Mouse (Mus musculus) layer of hippocampus, adult 2 months (tissue): ENCODE measurements around the gene Vmn1r79. TPM values are rescaled to one million over a fixed set of nuclear protein-coding genes. Genes with fewer than 3 reads are reported as not detected.
"Not testable (repeated sequence)": the region's sequence is repeated elsewhere in the genome, so short reads cannot be mapped to it uniquely, and the experiment has no call there.

Experiments
- DNase-seq, 2 experiments: peaks; one replicate each; pipeline ENCODE4 v3.0.0; 2022; ENCODE audit warnings: low spot score in 2 of 2
- H3K27ac ChIP-seq: fragments of 200-600 bp; 2 replicates; pipeline ENCODE4 v1.8.1; 2022
- H3K4me3 ChIP-seq: fragments of 200-600 bp; 2 replicates; pipeline ENCODE4 v1.8.1; 2022; ENCODE audit warnings: mild to moderate bottlenecking
- CTCF ChIP-seq: fragments of 200-600 bp; conservative IDR thresholded peaks from 2 replicates; pipeline ENCODE4 v1.8.1; 2022; ENCODE audit warnings: antibody characterized with exemption, mild to moderate bottlenecking, moderate library complexity
- long read RNA-seq, 2 experiments: library from polyadenylated mRNA; stranded (forward); transcript quantifications; one replicate each; pipeline ENCODE4 v2.0.0; 2021; ENCODE audit warnings: borderline mapping rate in 2 of 2
- total RNA-seq, 2 experiments: library from RNA; stranded (reverse); gene quantifications; 2 replicates each; pipeline ENCODE4 v1.2.3; 2021

Vmn1r79 gene
- not detected for total RNA-seq
- long read RNA-seq, experiment 1, result 0 reads
- long read RNA-seq, experiment 2, result 0 reads

DNA sequence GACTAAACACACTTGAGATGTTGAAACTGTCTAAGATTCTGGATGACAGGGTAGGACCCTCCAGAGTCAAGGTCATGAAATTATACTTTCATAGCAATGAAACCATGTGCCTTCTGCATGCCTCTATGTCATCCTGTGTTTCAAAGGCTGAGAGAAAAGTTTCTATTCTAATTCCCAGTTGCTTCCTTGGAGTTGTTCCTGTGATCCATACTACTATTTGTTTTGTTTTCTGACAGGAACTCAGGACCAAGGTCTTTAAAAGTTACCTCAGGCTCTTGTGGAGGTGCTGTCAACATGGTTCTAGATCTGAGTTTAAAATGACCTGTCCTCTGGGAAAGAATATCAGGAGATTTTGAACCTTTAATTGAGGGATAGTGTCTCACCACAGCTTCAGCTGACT is at the start of gene Vmn1r79:
Gene Vmn1r79, plus strand, starts transcription at position 301 of the 400 bp plus-strand sequence.
- DNase-seq, H3K27ac ChIP-seq, H3K4me3 ChIP-seq: not testable (repeated sequence)

DNA sequence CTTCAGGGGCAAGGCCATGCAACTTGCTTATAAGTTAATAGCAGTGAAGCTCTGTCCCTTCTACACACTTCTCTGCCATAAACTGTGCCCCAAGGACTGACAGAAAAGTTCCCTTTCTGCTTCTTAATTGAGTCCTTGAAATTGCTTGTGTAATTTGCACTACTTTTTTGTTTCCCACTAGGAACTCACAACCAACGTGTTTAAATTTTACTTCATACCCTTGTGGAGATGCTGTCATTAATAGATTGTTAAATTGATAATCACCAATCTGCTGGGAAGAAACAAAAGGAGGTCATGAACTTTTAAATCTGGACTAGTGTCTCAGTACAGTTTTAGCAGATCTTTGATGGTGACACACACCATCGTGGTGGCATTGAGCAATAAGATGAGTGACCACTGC is 21.1 kb upstream of the Vmn1r79 start, which contains the start of gene Vmn1r78:
Gene Vmn1r78, plus strand, starts transcription at position 301 of the 400 bp plus-strand sequence.
- TF ChIP-seq CTCF, result no peak
- no peak within 1 kb of the TSS for H3K27ac ChIP-seq
- no peak within 1 kb of the TSS for H3K4me3 ChIP-seq
- DNase-seq, result no peak

DNA sequence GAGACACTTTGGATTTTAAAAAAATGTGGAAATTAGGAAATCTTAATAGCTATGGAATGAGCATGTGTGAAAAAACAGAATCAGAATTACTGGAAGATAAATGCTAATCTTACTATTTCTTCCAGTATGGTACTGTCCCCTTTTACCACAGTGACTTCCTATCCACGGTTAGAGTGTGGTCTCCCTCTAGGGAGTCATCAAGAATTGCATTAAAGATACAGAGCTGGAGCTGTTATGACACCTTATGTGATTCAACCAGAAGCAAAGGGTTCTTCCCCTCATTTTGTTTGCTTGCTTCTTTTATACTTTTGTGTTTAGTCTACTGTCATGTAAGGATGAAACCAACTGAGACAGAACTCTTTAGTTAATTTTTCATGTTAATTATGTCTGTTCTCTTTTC is 14.6 kb upstream of the Vmn1r79 start:
- H3K27ac ChIP-seq, DNase-seq, H3K4me3 ChIP-seq: not testable (repeated sequence)

DNA sequence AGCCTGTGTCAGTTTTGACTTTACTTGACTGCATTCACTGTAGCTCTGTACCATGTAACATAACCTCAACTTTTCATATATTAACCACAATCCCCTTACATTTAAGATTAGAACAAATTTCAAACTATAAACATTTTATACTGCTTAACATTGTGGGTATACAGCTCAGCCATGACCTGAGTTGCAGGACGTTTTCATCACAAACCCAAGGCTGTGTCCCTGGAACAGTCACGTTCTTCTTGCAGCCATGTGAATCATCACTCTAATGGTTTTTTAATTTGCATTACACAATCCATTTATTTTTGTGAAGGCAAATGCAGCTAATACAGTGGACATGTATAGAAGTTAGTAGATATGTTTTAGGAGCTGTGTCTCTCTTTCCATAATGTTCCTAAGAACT is 1.8 kb downstream of the Vmn1r79 start:
- not testable (repeated sequence) for H3K27ac ChIP-seq, H3K4me3 ChIP-seq, DNase-seq

DNA sequence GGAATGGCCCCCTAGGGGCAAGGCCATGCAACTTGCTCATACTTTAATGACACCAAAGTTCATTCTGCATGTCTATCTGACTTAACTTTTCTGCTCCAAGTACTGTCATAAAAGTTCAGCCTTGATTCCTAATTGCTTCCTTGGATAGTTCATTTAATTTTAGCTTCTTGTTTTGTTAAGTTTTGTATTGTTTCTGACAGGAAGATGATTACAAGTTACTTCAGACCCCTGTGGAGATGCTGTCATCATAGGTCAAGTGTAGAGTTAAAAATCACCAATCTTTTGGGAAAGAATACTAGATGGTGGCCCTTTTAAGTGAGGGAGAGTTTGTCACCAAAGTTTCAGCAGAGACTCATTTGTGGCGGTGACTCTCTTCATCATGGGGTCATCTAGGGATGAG is 17.9 kb downstream of the Vmn1r79 start, which contains the start of gene Vmn1r80:
Gene Vmn1r80, plus strand, starts transcription at position 301 of the 400 bp plus-strand sequence.
- no peak for TF ChIP-seq CTCF
- no peak within 1 kb of the TSS for H3K4me3 ChIP-seq
- no peak for DNase-seq
- H3K27ac ChIP-seq, result no peak within 1 kb of the TSS

DNA sequence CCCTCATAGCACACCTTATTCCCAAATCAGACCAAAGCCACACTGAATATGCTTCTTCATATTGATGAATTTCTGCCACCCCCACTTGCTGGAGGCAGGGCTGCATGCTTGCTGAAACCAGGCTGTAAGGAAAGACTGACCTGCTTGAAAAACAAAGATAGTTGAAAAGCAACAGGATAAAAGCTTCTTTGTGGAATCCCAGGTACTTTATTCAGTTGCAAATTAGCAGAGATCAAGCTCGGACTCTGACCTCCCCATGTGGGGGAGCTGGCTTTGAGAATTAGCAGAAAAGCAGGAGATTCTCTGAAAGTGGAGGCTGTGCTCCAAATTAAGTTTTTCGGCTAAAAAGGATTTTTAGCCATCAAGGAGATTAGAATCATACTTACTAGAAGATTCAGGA is 33.1 kb downstream of the Vmn1r79 start:
- H3K27ac ChIP-seq, result no peak overlapping the region
- TF ChIP-seq CTCF, result no peak
- no peak for DNase-seq
- no peak overlapping the region for H3K4me3 ChIP-seq

Other genes starting within 250 kb of the Vmn1r79 start
- not detected for gene Vmn1r76, start 233.1 kb upstream of the Vmn1r79 start, total RNA-seq
- under 1 TPM in 1 of 2 experiments, not detected in 1; 0.05 TPM for gene Vmn1r77, start 134.5 kb upstream of the Vmn1r79 start, total RNA-seq
- gene Vmn1r78, start 21.0 kb upstream of the Vmn1r79 start, total RNA-seq, result not detected
- not detected for gene Vmn1r80, start 18.0 kb downstream of the Vmn1r79 start, total RNA-seq
- gene Vmn1r81, start 97.0 kb downstream of the Vmn1r79 start, total RNA-seq, result not detected
- gene Vmn1r82, start 129.2 kb downstream of the Vmn1r79 start, total RNA-seq, result not detected
- not detected for gene Vmn1r83, start 158.2 kb downstream of the Vmn1r79 start, total RNA-seq
- gene Vmn1r84, start 198.0 kb downstream of the Vmn1r79 start, total RNA-seq, result not detected